Mouse (Mus musculus): ENCODE measurements around the gene Psat1. TPM values are rescaled to one million over a fixed set of nuclear protein-coding genes. Genes with fewer than 3 reads are reported as not detected.

Gene Psat1
- polyA plus RNA-seq (2015; fragmentation: Nextera tagmentation; extraction: Ambion mirVana): 169 and 208 TPM in 2 replicates

- H3K36me3 ChIP-seq (replicated peaks): no peaks in the 10 kb centered on the region
- ATAC-seq (ENCODE audit: insufficient read depth): no peak
- no peaks in the 10 kb centered on the region for H3K4me1 ChIP-seq (replicated peaks)
- H3K27me3 ChIP-seq: no peaks in the 10 kb centered on the region
- H3K27ac ChIP-seq (replicated peaks): no peak within 1 kb of the TSS
- no peak within 1 kb of the TSS for H3K9ac ChIP-seq
- no peak within 1 kb of the TSS for H3K4me3 ChIP-seq (replicated peaks)
- H3K9me3 ChIP-seq (replicated peaks): no peaks in the 10 kb centered on the region
- 53% methylated on average over 7 of the region's 7 CpGs for WGBS (ENCODE audit: insufficient replicate concordance)
- H3K4me2 ChIP-seq: no peak within 1 kb of the TSS
Measured at GRCm38 (mm10) chr19:15947237-15947636, at the start of gene Psat1. TSS of gene Psat1 (minus strand) at chr19:15947337.

- no peaks in the 10 kb centered on the region for H3K27me3 ChIP-seq
- H3K9me3 ChIP-seq (replicated peaks): no peaks in the 10 kb centered on the region
- no peak overlapping the region for H3K9ac ChIP-seq
- no peak overlapping the region for H3K27ac ChIP-seq (replicated peaks)
- WGBS (ENCODE audit: insufficient replicate concordance): 50% methylated on average over 1 of the region's 1 CpGs
- no peak for ATAC-seq (ENCODE audit: insufficient read depth)
- H3K36me3 ChIP-seq (replicated peaks): no peaks in the 10 kb centered on the region
- H3K4me2 ChIP-seq: no peak overlapping the region
- H3K4me3 ChIP-seq (replicated peaks): no peak overlapping the region
- H3K4me1 ChIP-seq (replicated peaks): peaks cover 3% of the 10 kb centered on the region
Measured at GRCm38 (mm10) chr19:15990102-15990501, 43.0 kb upstream of the Psat1 start.

- Histone ChIP-seq H3K9ac (peak overlapping the region; percentile 40; the same call in 1 of the 2 replicates), H3K9me3 (replicated peaks) (no peaks in the 10 kb centered on the region), H3K4me1 (replicated peaks) (peaks cover 23% of the 10 kb centered on the region), H3K27me3 (no peaks in the 10 kb centered on the region), H3K4me3 (replicated peaks) (peak overlapping the region; percentile 82), H3K4me2 (peak overlapping the region; percentile 95), H3K36me3 (replicated peaks) (no peaks in the 10 kb centered on the region), H3K27ac (replicated peaks) (0 out of 2 replicates have a peak overlapping the region, but pooled peaks have one; percentile 80)
- ATAC-seq (ENCODE audit: insufficient read depth): no peak
- WGBS (ENCODE audit: insufficient replicate concordance): 23% methylated on average over 10 of the region's 10 CpGs
Measured at GRCm38 (mm10) chr19:15985172-15985713, 38.1 kb upstream of the Psat1 start.

GRCm38 (mm10) chr19:15984449-15985171 is 37.5 kb upstream of the Psat1 start, which contains the start of gene Cep78:
TSS of gene Cep78 (minus strand) at chr19:15984989.
- peak within 1 kb of the TSS; percentile 82 for H3K4me3 ChIP-seq (replicated peaks)
- WGBS (ENCODE audit: insufficient replicate concordance): under 1% methylated on average over 88 of the region's 88 CpGs
- H3K9ac ChIP-seq: peak within 1 kb of the TSS; percentile 85
- 0 out of 2 replicates have a peak, but pooled peaks cover 3% of the 10 kb centered on the region for H3K36me3 ChIP-seq (replicated peaks)
- peak within 1 kb of the TSS; percentile 80 for H3K27ac ChIP-seq (replicated peaks)
- H3K9me3 ChIP-seq (replicated peaks): no peaks in the 10 kb centered on the region
- H3K4me1 ChIP-seq (replicated peaks): peaks cover 23% of the 10 kb centered on the region
- peak within 1 kb of the TSS; percentile 95 for H3K4me2 ChIP-seq
- ATAC-seq (ENCODE audit: insufficient read depth): peak; percentile 86
- no peaks in the 10 kb centered on the region for H3K27me3 ChIP-seq

DNA sequence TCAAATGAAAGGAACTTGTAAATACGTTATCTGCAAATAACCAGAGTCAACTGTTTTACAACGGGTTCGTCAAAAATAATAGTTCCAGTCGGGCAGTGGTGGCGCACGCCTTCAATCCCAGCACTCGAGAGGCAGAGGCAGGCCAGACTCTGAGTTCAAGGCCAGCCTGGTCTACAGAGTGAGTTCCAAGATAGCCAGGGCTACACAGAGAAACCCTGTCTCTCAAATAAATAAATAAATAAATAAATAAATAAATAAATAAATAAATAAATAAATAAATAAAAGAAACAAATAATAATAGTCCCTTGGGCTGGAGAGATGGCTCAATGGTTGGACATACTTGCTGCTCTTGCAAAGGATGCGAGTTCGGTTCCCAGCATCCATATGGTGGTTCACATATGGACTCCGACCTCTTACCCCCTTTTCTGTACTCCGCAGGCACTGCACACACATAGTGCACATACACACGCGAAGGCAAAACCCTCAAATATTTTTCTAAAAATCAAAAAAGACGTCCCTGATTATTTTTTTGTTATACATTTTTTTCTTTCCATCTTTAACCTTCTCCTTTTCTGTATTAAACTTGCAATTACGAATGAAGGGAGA is 36.7 kb upstream of the Psat1 start:
- H3K4me2 ChIP-seq: peak overlapping the region; percentile 95
- H3K9ac ChIP-seq: peak overlapping the region; percentile 85
- WGBS (ENCODE audit: insufficient replicate concordance): 45% methylated on average over 15 of the region's 15 CpGs
- H3K27ac ChIP-seq (replicated peaks): no peak overlapping the region
- H3K4me1 ChIP-seq (replicated peaks): peaks cover 23% of the 10 kb centered on the region
- H3K9me3 ChIP-seq (replicated peaks): no peaks in the 10 kb centered on the region
- no peaks in the 10 kb centered on the region for H3K27me3 ChIP-seq
- ATAC-seq (ENCODE audit: insufficient read depth): no peak
- H3K36me3 ChIP-seq (replicated peaks): 0 out of 2 replicates have a peak, but pooled peaks cover 3% of the 10 kb centered on the region
- peak overlapping the region; percentile 82 for H3K4me3 ChIP-seq (replicated peaks)

GRCm38 (mm10) chr19:15982926-15983738 is 36.0 kb upstream of the Psat1 start:
- Histone ChIP-seq H3K36me3 (replicated peaks) (0 out of 2 replicates have a peak, but pooled peaks cover 3% of the 10 kb centered on the region), H3K9me3 (replicated peaks) (no peaks in the 10 kb centered on the region), H3K4me1 (replicated peaks) (peaks cover 23% of the 10 kb centered on the region), H3K27ac (replicated peaks) (no peak overlapping the region), H3K27me3 (no peaks in the 10 kb centered on the region), H3K4me3 (replicated peaks) (no peak overlapping the region), H3K9ac (no peak overlapping the region), H3K4me2 (peak overlapping the region; percentile 95; the same call in 1 of the 2 replicates)
- ATAC-seq (ENCODE audit: insufficient read depth): no peak
- 66% methylated on average over 10 of the region's 10 CpGs for WGBS (ENCODE audit: insufficient replicate concordance)

DNA sequence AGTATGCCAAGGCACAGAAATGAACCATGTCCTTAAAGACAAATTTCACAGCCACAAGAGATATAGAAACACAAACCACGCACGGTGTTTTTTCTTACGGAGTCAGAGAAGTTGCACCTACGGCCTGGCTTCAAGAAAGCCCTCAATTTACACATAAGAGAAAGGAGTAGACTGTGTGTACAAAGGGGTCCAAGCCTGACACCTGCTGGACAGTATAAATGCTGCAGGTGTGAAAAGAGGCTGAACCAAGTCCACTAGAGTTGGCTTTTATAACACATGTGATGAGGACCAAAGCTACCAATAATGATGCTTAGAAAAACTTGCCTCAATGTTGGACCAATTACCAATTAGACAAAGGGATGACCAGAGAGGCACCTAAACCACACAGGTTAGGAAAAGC is 34.7 kb upstream of the Psat1 start:
- H3K9me3 ChIP-seq (replicated peaks): no peaks in the 10 kb centered on the region
- no peak for ATAC-seq (ENCODE audit: insufficient read depth)
- peaks cover 26% of the 10 kb centered on the region for H3K4me1 ChIP-seq (replicated peaks)
- H3K4me3 ChIP-seq (replicated peaks): no peak overlapping the region
- no peak overlapping the region for H3K9ac ChIP-seq
- H3K4me2 ChIP-seq: no peak overlapping the region
- no peaks in the 10 kb centered on the region for H3K27me3 ChIP-seq
- H3K36me3 ChIP-seq (replicated peaks): peaks cover 8% of the 10 kb centered on the region; the same call in 1 of the 2 replicates
- WGBS (ENCODE audit: insufficient replicate concordance): 45% methylated on average over 4 of the region's 4 CpGs
- H3K27ac ChIP-seq (replicated peaks): no peak overlapping the region

- no peak overlapping the region for H3K4me2 ChIP-seq
- H3K4me1 ChIP-seq (replicated peaks): 0 out of 2 replicates have a peak, but pooled peaks cover 7% of the 10 kb centered on the region
- no peak for ATAC-seq (ENCODE audit: insufficient read depth)
- no peaks in the 10 kb centered on the region for H3K9me3 ChIP-seq (replicated peaks)
- H3K27me3 ChIP-seq: no peaks in the 10 kb centered on the region
- H3K27ac ChIP-seq (replicated peaks): no peak overlapping the region
- WGBS (ENCODE audit: insufficient replicate concordance): 65% methylated on average over 4 of the region's 4 CpGs
- no peak overlapping the region for H3K4me3 ChIP-seq (replicated peaks)
- H3K9ac ChIP-seq: no peak overlapping the region
- H3K36me3 ChIP-seq (replicated peaks): peaks cover 47% of the 10 kb centered on the region
Measured at GRCm38 (mm10) chr19:15973365-15973764, 26.2 kb upstream of the Psat1 start.

DNA sequence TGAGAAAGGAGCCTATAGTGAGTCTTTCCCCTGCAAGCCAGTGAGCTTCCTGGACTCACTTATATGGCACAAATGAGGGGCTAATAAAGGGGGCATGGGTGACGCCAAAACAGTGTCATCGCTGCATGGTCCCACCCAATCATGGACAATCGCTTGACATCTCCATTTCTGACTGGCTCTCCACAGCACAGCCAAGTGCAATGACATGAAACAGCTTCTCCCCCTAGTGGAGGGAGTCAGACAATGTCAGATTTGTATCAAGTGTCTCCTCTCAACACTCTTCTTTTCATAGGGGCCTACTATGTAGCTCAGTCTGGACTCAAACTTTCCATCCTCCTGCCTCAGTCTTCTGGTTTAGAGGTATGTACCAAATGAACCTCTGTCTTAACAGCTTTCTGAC is 17.9 kb upstream of the Psat1 start:
- H3K36me3 ChIP-seq (replicated peaks): peaks cover 14% of the 10 kb centered on the region; the same call in 1 of the 2 replicates
- no peaks in the 10 kb centered on the region for H3K9me3 ChIP-seq (replicated peaks)
- 39% methylated on average over 3 of the region's 3 CpGs for WGBS (ENCODE audit: insufficient replicate concordance)

DNA sequence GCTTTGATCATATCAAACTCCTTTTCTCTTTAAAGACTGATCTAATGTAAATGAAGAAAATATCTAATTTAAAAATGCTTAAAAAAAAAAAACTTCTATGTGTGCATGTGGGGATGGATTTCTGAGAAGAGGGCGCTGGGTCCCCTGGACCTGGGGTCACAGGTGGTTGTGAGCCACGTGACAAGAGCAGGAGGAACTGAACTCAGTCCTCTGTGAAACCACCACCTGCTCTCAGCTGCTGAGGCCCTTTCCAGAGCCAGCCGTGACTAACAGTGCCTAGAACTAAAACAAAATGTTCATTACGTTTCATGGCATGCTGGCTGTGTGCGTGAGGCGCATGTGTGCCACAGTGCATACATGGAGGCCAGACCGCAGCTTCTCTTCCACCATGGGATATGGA is 17.4 kb upstream of the Psat1 start:
- H3K36me3 ChIP-seq (replicated peaks): peaks cover 10% of the 10 kb centered on the region; the same call in 1 of the 2 replicates
- H3K4me1 ChIP-seq (replicated peaks): no peaks in the 10 kb centered on the region; the same call in 1 of the 2 replicates
- no peaks in the 10 kb centered on the region for H3K9me3 ChIP-seq (replicated peaks)
- H3K9ac ChIP-seq: no peak overlapping the region
- WGBS (ENCODE audit: insufficient replicate concordance): 82% methylated on average over 7 of the region's 7 CpGs
- no peak overlapping the region for H3K4me3 ChIP-seq (replicated peaks)
- H3K27ac ChIP-seq (replicated peaks): no peak overlapping the region
- no peak for ATAC-seq (ENCODE audit: insufficient read depth)
- H3K4me2 ChIP-seq: no peak overlapping the region
- H3K27me3 ChIP-seq: no peaks in the 10 kb centered on the region

More for the DNA sequence above, 17.9 kb upstream of the Psat1 start:
- Histone ChIP-seq H3K9ac (no peak overlapping the region), H3K4me2 (no peak overlapping the region), H3K4me1 (replicated peaks) (no peaks in the 10 kb centered on the region; the same call in 1 of the 2 replicates), H3K27me3 (no peaks in the 10 kb centered on the region), H3K4me3 (replicated peaks) (no peak overlapping the region), H3K27ac (replicated peaks) (no peak overlapping the region)
- peak; percentile 37; the same call in 1 of the 2 replicates for ATAC-seq (ENCODE audit: insufficient read depth)
